Mouse (Mus musculus): ENCODE data around the gene Chmp5.

GRCm38 (mm10) chr4:40946516-40947121 is 1.6 kb upstream of the Chmp5 start:
- TF ChIP-seq CTCF (IDR thresholded peaks at IDR 0.05; ENCODE audit: low read depth, low read length) = no peak
- no peak for TF ChIP-seq POLR2A (IDR thresholded peaks at IDR 0.05; ENCODE audit: extremely low read depth, insufficient read depth, low read length)

All from liver, adult 2 months (tissue).